Mouse (Mus musculus) urinary bladder, postnatal 36 days (tissue): ENCODE measurements at regions not wholly inside any gene's neighbourhood (a gene's known extent, or its start where the extent isn't known, plus 50 kb on each side); places are given as distances from the start of the nearest gene placed in this dataset.

Experiments
- DNase-seq, 2 experiments: peaks; one replicate each; pipeline ENCODE4 v3.0.0; 2022; ENCODE audit warnings: low spot score in 2 of 2, mixed read lengths in 1 of 2

DNA sequence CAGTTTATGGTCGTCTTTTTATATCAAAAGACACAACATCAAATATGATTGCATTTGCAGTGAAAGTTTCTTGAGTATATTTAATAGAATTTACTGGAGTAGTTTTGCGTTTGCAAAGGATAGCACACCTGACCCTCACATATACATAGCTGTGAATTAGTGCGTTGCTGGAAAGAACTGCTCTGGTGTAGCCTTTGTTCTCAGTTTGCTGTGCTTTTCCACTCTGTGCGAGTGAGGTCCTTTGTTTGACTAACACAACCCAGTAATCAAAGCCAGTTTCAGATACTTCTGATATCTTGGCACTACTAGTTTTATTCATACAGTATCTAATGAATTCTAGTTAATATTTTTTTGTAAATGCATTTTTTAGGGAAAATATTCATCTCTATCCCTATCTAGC is 84.7 kb downstream of the Trim52 start:
- DNase-seq: no peak

DNA sequence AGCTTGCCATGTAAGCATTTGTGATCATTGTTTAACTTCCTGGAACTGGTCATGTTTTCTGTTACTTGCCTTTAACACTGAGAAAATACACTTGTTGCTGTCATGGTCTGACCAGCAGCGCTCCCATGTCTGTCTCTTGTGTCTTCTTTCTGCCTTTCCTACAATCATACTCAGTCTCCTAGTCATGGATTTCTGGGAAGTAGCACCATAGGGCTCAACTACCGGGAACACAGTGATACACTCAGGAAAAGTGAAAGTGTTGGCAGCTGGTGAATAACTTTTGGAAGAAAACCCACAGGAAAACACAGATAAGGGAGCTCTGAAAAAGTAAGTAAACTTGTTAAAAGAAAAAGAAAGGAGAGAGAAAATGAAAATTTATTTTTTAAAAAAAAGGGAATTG is 87.6 kb downstream of the Trim52 start:
- no peak for DNase-seq

DNA sequence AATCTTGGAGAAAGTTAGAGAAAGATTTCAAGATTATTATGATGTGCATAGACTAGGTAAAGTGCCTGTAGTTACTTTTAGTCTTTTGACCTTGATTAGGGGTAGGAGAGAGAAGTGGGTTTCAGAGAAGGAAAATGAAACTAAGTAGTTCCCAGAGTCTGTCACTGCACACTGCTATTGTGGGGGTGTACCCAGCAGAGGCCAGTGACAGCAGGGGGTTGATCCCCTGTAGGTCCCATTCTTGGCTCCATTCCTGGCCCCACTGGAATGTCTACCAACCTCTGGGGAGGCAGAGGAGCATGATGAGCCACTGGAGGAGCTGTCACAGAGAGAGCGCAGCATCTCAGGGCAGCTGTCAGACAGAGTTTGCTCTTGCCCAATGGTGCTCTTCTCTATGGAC is 88.1 kb downstream of the Trim52 start:
- DNase-seq: no peak

DNA sequence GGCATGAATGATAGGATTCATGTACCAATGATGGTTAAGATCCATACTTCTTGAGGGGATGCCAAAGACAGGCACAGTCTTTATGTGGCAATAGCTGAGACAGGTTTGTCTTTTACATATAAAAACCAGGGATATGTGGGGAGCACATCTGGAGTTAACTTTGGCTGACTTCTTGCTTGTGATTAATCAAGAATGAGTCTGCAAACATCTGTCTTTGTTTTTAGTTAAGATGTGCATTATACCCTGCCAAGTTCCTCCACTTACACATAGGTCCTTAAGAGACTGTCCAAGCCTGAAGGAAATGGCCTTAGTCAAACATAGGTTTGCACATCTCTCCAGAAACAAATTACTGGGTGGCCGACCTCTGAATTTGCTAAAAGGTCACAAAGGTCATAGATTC is 91.8 kb downstream of the Trim52 start:
- DNase-seq: no peak

DNA sequence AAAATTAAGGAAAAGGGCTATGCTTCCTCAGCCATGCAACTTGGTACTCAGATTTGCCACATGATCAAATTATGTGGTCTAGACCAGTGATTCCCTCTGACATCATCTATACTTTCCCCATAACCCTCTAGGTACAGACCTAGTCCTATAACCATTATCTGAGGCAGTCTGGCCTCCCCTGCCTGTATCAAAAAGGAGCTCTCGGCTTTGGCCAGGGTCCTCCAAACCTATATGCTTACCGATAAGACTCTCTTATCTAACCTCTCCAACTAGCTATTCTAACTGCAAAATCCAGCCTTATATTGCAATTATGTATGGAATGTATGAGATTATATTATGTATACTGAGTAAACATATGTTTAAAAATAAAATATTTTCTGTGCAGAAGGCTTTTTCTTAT is 93.1 kb downstream of the Trim52 start:
- no peak for DNase-seq

DNA sequence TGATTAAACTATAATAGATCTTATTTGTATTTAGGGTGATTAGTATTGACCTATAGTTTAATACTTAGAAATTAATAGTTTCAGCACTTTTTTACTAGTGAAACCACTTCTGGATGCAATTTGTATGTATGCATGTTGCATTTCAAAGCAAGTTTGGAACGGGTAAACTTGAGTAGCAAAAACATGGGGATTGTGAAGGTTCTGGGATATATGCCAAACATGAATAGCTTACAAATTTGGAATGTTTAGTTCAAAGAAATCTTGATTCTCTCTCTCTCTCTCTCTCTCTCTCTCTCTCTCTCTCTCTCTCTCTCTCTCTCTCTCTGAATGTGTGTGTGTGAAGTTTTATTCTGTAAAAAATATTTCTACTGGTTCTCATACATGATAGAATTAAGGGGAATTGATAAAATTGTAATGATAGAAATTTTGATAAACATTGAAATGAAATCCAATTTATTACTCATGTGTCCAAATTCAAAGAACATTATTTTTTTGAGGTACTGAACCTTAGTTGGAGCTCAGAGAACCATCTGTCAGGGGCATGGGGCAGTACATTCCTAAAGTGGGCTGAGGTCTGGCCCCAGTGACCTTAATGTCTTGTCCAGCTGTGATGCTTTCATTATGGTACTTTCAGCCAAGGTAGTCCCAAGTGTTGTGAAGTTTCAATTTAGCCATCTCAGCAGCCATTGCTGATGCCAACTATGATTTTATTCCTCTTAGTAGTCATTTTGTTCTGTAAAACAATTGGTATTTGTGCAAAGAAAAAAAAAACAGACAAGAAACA is 93.7 kb downstream of the Trim52 start:
- DNase-seq: no peak

DNA sequence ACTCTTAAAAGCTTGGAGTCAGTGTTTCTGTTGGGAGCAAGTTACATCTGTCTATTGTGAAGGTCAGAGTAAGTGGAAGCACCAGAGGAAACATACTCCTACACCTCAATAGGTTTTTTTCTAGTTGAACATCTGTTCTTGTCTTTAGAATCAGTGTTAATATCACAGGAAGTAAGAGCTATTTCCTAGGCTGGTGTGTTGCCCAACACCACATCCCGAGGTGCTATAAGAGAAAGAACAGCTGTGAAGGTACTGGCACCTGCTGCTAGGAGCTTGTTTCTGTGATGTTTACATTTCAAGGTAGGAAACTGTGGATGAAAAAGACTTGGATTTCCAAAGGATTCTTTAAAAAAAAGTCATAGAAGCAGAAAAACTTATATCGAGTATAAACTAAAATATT is 105.1 kb downstream of the Trim52 start:
- no peak for DNase-seq

DNA sequence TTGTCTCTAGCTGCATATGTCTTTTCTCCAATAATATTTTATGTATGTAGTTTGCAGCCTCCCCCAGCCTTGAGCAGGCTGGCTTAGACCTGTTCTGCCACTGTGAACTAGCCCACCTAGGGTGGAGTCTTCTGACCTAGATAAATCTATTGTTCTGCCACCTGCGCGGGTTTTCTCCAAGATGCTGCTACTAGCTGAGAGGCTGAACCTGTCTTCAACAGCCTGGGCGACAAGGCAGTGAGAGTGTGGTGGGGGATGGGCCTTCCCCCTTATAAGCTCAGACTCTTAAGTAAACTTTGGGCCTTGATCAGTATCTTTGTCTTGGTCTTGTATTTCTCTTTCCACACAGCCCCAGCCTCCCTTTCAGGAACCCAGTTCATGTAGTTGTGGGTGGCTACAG is 111.7 kb downstream of the Trim52 start:
- DNase-seq: no peak

DNA sequence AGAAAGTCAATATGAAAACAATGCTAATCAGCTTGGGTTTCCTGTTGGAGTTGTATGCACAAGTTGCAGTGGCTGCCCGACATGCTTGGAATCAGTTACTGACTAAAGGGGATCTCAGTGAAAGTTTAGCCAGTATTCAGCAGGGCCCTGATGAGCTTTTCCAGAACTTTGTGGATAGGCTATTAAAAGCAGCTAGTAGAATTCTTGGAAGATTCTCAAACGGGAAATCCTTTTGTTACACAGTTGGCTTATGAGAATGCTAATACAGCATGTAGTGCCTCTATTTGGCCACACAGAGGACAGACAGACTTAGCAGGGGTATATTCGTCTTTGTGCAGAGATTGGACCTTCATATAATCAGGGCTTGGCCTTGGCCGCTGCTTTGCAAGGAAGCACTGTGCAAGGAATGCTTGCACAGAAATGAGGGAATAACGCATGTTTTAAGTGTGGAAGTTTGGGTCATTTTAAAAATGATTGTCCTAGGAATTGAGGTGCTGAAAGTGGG is 113.3 kb downstream of the Trim52 start:
- DNase-seq: no peak

DNA sequence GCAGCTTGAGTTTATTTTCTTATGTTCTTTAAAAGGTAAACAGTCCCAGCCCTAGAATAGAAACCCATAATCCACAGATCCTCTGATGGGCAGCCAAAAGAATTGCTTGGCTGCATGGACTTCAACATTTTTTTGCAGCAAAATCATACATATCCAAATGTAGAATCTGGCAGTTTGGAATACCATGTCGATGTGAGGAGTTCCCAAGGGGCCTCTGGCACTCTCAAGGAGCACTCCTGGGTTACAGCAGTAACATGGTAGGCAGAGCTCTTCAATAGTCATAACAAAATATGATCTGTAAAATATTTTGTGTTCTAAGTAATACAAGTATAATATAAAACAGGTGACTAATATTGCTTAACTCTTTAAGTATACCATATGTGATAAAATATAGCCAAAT is 119.4 kb downstream of the Trim52 start:
- DNase-seq: no peak

DNA sequence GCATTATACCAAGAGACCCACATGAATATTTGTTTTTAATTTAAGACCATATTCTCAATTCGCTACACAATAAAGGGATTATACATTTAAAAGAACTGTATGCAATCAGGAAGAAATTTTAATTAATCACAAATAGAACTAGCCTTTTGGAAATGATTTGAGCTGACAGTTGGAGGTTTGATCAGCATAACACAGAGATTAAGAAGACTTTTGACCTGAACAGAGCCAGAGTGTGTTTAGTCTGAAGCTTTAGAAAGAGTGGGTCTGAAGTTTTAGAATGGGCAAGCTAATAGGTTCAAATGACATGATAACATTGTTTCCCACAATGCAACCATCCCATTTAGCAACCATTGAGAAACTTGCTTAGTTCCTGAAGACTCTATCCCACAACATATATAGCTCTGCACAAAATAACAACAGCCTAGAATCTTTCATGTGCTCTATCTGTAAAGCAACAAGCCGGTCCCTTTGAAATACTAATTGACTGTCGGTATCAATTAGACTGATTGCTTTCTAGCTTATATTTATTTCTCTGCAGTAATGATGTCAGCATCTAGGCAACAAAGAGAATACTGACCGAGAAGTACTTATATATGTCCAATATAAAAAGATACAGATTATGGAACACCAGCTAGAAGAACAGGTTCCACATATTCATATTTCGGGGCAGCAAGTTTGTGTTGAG is 135.9 kb downstream of the Trim52 start:
- DNase-seq: no peak

DNA sequence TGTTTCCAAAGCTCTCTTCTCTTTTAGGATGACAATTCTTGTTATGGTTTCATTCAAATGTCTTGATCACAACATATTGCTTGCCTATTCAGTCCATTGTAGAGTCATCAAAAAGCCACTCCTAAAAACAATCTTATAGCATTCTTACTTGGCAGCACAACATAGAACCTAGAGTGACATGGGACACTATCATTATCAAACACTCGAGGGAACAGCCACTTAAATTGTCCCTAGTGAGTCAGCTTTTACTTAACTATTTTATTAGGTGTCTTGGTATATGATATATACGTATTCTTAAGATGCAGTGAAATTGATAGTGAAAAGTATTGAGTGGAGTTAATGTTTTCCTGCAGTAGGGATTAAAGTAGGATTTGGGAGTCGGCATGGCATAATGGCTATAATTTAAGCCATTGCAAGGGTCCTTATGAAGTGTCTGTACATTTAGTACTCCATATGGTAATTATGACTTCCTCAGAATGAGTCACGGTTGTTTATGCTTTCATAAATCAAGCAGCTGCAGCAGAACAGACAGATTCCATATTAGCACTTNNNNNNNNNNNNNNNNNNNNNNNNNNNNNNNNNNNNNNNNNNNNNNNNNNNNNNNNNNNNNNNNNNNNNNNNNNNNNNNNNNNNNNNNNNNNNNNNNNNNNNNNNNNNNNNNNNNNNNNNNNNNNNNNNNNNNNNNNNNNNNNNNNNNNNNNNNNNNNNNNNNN is 153.6 kb downstream of the Trim52 start:
- DNase-seq: no peak

DNA sequence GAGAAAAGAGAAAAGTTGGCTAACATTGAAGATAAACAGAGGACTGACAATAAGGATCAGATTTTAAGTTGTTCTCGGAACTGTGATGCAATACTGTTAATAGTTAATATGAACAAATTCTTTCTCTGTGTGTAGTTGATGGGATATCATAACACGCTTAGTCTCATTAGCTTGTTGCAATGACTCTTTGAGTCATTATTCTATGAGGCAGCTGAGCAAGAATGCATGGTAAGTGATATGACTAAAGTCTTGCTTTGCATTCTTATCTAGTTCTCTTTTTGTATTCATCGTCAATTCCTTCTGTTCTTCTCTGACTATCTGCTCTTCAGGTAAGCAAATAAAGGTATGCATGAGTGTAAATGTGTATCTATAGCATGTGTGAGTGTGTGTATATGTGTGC is 159.3 kb downstream of the Trim52 start:
- DNase-seq: no peak

DNA sequence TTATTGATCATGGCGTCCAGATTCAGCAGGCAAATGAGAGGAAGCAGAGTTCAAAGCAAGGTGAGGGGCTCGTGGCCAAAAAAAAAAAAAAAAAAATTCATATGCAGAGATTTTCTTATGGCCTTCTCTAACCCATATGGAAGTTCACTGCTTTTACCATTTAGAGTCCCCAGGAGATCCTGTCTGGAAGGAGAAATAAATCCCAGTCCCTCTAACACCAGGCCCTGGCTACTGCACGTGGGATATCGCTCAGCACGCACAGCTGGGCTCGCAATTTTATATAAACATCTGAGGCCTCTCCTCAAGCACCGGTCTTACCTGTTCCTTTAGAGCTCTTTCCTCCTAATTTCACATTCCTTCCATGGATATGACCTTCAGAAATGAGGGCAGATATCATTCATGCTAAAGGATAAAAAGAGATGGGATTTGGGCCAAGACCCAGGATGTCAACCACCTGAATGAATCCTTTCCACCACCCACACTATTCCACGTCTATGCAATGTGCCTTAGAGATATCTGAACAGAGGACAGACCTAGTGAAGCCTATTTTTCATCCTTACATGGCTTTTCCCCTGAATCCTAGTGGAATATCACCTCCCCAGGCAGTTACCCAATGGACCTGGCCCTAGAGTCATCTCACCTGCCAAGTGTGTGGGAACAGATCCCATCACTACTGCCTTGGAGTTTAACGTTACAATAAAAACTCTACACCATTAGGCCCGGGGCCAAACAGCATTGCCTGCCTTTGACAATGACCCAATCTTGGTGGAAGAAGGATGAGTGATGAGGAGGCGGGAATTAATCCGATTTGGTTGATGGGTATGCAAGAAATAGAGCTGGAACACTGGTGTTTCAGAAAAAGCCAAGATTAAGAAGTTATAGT is 161.9 kb downstream of the Trim52 start:
- DNase-seq: peak in 1 of 2 experiments; percentile 6

DNA sequence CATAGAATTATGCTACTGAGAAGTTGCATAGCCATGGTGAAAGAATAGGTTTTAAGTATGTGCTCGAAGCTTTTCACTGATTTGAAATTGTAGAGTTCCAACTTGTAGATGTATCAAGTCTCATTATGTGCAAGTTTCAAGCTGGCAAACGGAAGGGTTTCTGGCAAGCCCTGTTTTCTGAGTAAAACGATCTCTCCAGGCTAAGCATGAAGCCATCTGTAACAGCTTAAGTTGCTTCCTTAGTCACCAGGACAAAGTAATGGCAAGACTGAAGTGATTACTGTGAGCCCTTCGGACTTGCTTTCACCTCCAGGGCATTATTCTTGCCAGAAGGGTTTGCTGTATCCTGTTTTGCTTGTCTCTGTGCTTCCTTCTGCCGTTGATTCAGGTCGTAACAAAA is 163.7 kb downstream of the Trim52 start:
- DNase-seq: no peak

DNA sequence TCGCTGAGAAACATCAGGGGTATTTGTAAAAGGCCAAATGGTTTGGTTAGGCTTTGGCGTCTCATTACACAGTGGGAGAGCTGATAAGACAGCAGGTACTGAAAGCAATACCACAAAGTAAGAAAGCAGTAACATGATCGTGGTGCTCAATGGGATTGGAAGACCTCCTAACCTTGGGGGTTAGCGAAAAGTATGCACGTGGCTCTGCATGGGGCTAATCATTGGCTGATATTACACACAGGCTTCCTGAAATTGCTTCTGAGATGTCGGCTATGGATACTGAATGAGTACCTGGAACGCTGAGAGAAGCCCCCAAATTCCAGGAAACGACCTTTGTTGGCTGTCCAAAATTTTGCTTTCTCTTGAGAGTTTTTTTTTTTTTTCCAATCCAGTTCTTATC is 207.6 kb downstream of the Trim52 start:
- no peak for DNase-seq

DNA sequence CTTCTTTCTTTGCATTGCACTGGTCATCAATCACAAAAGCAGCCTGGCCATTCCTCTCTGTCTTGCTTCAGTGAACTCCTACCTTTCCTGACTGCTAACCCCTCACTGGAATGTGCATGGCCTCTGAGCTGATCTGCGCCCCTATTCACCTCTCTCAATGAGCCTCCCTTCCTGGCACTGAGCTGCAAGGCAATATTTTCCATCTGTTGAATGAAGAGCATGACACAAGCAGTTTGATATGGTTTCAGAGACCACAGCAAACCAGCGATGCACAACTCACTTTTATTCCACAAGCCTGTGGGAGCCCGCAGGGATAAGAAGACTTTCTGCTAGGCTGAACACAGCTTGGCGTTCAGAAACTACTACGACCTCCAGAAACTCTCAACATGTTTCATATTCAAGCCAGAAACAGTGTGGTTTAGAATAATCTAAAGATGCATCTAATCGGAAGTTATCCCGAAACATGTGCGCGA is 208.1 kb downstream of the Trim52 start:
- DNase-seq: no peak

DNA sequence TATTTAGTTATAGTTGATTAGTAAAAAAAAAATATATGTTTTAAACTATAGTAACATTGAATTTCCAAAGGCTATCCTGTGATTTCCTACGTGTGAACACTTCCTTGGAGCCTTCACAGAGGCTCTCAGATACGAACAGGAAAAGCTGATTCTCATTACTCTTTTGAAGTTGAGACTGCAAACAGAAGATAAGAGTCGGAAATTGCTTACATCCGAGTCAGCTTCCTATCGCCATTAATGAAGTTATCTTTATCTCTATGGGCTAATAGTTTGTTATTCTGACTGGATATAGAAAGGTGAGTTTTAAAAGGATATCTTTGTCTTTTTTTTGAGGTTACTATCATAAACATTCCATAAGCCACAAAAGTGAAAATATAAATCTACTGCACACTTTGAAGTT is 212.8 kb downstream of the Trim52 start:
- no peak for DNase-seq

DNA sequence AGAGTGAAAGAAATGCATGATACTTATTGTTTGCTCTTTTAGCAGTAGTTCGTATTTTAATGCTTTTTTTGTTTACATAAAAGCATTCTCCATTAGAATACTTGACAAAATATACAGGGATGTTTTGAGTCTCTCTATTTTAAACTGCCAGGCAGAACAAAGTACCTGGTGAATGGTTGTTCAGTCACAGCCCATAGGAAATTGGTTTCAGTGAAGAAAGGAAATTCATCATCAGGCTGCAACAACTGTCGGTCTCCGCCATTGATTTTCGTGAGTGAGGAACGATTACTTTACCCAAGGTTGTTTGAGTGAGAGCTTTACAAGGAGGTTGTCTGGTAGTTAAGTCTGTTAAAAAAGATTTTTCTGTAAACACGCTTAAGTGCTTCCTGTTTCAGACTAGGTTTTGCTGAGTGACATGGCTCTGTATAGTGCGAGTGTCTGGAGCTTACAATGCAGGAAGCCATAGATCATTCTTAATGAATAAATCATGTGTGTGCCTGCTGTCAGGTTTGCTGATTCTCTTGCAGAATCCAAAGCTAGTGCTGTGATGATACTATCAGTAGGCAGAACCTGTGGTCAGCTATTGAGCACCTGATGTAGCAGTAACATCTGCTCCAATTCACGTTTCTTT is 221.8 kb downstream of the Trim52 start:
- no peak for DNase-seq

DNA sequence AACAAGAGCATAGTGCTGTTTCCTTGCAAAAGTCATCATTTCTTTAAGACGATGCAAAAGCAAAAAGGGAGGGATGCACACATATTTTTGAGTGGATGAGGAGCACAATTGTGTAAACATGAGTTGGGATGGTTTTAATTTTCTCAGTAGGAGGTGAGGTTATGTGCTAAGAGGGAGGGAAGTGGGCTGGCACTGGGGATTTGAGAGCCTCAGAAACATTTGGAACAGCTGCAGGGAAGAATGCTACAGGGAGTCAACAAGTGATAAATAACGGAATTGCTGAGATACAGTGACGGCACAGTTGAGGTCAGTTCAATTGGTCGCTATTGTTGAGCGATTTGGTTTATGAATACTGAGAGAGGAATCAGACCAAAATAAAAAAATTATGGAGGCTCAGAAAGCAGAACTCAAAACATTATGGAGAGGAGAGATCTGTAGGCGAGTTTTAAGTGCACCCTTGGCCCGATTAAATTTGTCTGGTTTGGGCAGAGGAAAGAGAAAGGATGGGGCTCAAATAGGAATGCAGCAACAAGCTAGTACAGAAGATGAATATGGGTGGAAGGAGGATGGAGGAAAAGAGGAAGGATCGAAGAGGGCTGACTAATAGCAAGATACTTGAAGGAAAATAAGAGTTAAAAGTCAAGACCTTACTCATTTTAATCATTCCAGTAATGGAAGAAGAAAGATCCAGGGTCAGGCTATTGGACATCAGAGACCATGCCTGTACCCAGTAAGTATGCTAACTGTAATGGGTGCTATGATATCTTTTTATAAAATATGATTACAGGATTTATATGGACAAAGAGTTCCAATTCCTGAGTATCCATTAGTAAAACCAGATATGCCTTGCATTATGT is 259.0 kb downstream of the Trim52 start:
- peak in 1 of 2 experiments; percentile 5 for DNase-seq
